Mouse (Mus musculus) spleen, embryonic (tissue): ENCODE measurements around the gene Olfr535.
"Not testable (repeated sequence)": the region's sequence is repeated elsewhere in the genome, so short reads cannot be mapped to it uniquely, and the experiment has no call there.

Experiments
- CTCF ChIA-PET: fragments of 350-600 bp; sonication (Branson Sonifier 250); formaldehyde crosslinking; loops from one replicate; lab custom pipeline; 2022; lab: Charles Lee

The Olfr535 gene

DNA sequence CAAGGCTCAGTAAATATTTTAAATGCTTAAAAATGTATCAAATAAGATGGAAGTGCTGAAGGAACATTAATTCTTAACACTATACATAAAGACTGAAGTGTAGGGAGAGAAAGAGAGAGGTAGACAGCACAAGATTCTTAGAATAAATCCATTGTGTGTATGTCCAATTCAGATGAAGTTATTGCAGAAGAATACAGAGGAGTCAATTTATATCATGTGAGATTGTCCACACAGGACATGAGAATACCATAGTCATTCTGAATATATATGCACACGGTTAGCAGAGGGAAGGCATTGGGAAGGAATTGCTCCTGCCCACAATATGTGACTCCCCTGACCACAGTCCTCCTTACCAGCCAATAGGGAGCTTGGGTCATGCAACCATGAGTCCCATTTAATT is at the start of gene Olfr535:
Gene Olfr535 (plus strand): TSS at position 301 of the 400 bp plus-strand sequence.
- CTCF ChIA-PET, result no interaction called here

DNA sequence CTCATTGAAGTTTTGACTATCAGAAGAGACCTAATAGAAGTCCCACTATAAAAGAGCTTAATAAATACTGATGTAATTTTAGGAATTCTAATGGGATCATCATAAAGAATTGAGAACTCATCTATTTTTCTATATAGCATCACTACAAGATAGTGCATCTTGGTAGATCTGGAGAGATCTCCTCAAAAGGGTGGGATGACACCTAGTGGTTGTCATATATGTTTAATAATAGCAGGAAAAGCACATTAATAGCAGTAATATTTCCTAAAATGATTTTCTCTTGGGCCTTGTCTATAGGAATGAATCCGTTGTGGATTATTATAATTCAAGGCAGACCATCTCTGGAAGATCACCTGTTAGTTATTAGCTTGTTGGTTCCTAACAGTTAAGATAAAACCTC is 40.9 kb upstream of the Olfr535 start:
- CTCF ChIA-PET, result no interaction called here

DNA sequence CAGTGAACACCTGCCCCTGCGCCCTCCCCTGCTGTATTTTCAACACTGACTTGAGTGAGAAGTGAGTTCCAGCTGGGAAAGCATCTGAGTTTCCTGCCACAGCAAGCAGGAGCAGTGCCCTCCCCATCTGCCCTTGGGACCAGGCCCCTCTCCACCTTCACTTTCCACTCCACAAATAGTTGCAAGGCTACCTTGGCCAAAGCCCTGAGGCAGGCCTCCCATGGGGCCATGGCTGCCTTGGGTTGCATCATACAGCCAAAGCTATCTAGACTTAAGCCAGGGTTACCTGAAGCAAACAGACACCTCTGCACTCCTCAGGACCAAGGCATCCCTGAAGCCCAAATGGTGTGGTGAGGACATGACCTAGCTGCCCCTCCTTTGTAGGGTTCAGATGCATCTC is 20.9 kb upstream of the Olfr535 start, which contains the start of gene Olfr533:
Gene Olfr533 (plus strand): TSS at position 301 of the 400 bp plus-strand sequence.
- CTCF ChIA-PET, result not testable (repeated sequence)

DNA sequence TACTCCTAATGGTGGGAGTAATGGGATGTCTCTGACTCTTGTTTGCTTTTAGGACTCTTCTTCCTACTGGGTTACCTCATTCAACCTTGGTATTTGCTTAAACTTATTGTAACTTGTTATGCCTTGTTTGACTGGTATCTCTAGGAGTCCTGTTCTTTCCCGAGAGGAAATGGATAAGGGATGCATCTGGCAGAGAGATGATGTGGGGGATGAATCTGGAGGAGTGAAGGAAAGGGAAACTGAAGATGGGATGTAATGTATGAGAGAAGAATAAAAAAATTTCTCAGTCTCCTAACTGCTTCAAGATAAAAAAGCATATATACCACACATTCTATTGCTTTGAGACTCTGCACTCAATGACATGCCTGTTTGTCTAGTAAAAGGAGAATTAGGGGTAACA is 6.1 kb upstream of the Olfr535 start:
- CTCF ChIA-PET, result no interaction called here

DNA sequence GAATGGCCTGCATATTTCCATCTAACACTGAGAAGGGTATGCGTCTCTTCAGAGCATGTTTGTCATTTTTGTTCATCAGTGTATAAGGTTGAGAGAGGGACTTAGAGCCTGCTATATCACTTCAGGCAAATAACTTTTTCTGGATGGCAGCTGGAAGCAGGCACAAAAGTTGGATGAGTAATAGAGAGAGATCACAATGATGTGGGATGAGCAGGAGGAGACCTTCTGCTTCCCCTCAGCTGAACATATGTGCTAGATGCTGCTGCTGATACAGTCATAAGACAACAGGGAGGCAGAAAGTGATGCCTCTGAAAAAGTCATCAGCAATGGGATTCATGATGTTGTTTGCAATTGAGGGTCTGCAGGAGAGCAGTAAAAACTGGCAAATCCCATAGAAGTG is 5.3 kb upstream of the Olfr535 start:
- CTCF ChIA-PET, result no interaction called here

DNA sequence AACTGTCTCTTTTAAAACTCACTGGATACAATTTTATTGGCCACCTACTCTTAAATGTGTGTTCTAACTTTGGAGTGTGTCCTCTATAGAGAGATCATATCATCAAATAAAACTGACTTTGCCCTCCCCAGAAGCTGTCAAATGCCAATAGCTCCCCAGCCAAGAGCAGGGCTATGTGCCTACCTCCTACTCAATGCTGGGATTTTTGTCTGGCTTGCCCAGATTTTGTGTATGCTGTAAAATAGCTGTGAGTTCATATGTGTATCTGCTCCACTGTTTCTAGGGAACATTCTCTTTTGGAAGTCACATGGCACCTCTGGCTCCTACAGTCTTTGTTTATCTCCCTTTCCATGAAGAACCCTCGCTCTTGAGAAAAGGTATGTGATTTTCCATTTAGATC is 5.0 kb downstream of the Olfr535 start:
- CTCF ChIA-PET, result no interaction called here

DNA sequence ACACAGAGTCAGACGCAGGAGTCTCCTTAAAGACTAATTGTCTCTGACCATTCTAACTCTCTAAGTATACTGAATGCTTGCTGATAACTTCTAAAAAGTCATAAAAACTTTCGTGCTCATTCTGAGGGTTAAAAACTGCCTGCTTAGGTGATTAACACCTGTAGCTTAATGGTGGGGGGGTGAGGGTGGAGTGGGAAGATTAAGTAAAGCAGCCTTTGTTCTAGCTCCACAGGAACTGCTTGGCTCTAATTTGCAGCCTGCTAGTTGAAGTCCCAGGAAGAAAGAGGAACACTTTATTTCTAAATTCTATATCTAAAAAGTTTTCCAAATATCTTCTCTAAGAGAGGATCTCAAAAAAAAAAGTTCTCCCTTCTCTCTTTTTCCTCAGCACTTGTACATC is 10.2 kb downstream of the Olfr535 start:
- CTCF ChIA-PET, result no interaction called here

DNA sequence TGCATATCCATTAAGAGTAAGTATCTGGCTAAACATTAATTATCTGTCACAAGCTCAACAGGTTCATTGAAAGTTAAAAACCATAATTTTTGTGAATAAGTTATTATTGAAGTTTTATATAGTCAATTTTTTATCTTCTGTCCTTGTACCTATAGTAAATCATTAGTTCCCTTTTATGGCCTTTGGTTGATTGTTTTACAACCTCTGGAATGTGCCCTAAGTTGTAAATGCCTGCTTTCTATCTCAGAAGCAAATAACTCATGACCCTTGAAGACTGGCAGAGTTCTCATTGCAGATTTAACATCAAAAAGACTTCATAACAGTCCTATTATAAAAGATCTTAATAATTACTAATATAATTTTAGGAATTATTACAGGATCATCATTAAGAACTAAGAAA is 10.7 kb downstream of the Olfr535 start:
- CTCF ChIA-PET, result no interaction called here

DNA sequence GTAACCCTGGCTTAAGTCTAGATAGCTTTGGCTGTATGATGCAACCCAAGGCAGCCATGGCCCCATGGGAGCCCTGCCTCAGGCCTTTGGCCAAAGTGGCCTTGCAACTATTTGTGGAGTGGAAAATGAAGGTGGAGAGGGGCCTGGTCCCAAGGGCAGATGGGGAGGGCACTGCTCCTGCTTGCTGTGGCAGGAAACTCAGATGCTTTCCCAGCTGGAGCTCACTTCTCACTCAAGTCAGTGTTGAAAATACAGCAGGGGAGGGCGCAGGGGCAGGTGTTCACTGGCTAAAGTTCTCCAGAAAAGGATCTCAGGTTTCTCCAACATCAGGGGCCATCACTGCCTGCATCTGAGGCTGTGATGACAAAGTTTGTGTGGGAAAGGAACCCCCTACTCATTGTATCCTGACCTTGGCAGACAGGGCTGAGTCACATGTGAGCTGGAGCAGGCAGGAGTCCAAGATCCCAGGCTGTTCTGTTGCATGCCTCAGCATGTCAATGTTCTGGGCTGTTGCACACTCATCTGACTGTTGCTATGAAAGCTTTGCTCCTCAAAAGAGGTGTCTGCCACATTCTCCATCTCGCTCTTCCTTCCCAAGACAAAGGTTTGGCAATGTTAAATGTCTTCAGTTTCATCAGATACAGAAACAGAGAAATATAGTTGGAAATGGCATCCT is 23.5 kb downstream of the Olfr535 start, which contains the start of gene Olfr536:
Gene Olfr536 (minus strand): TSS at position 51 of the 676 bp plus-strand sequence.
- CTCF ChIA-PET, result not testable (repeated sequence)

DNA sequence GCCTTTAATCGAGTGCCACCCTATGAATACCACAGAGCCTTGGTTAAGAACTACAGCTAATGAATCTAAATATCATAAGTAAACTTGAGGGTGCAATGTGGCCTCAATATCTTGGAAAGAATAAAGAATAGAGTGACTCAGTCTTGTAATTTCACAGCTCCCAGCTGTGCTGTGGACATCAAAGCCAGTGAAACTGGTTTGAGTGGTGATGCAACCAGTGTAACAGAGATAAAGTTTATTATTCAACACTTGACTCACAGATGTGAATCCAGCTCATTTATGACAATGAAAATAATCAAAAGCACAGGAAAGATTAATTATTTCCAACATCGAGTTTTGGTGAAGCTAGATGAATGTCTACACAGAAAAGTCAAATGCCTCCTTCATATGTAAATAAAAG is 55.7 kb downstream of the Olfr535 start:
- CTCF ChIA-PET, result no interaction called here
